Mouse (Mus musculus): Measurements from ENCODE around the gene Aanat. TPM values are rescaled to one million over a fixed set of nuclear protein-coding genes. Genes with fewer than 3 reads are reported as not detected.
A peak's percentile ranks its signal among the peaks of the same experiment; 100 is the strongest.

The Aanat gene
- total and polyA plus RNA-seq, 3 experiments: not detected

- in situ Hi-C loops (cut with MboI; ENCODE audit: low pct_ligation_motif_present, low pct_unique_long_range_greater_than_20kb, low sequenced_read_pairs): loop anchor here (10.0 kb wide), 1 partner anchor 237 kb away; no protein-coding TSS in a partner anchor
- Histone ChIP-seq H3K27me3 (replicated peaks) (no peaks in the 10 kb centered on the region), H3K9ac (ENCODE audit: insufficient read depth, low read depth) (no peak overlapping the region), H3K36me3 (replicated peaks in 1 of 2; ENCODE audit: control insufficient read depth in 1 of 2, insufficient read depth in 1 of 2, low read length in 1 of 2) (peaks cover 0 to 49% of the 10 kb centered on the region in 2 experiments), H3K4me3 (replicated peaks in 1 of 3; ENCODE audit: low read depth in 2 of 3, low read length in 2 of 3, poor library complexity in 1 of 3) (no peak overlapping the region), H3K4me1 (ENCODE audit: control insufficient read depth in 1 of 2, insufficient read depth in 2 of 2) (peaks cover 9 to 80% of the 10 kb centered on the region in 2 experiments), H3K9me3 (replicated peaks; ENCODE audit: low read length) (no peaks in the 10 kb centered on the region), H3K79me2 (replicated peaks; ENCODE audit: control insufficient read depth, extremely low read depth, insufficient read depth, poor library complexity, severe bottlenecking) (peaks cover 6% of the 10 kb centered on the region), H3K4me2 (ENCODE audit: insufficient read depth, low read depth, poor library complexity, severe bottlenecking) (no peak overlapping the region), H3K27ac (ENCODE audit: insufficient read depth, low read depth) (no peak overlapping the region)
- DNase-seq (ENCODE audit: extremely low read depth): no peak
- dilution Hi-C loops (cut with MboI; ENCODE audit: extremely low pct_ligation_motif_present, extremely low pct_unique_long_range_greater_than_20kb, low sequenced_read_pairs): no loop called here
- no peak for TF ChIP-seq POLR2A (IDR thresholded peaks at IDR 0.05; ENCODE audit: low read depth, low read length)
Measured at GRCm38 (mm10) chr11:116567531-116567930, 18.7 kb upstream of the Aanat start.

- Histone ChIP-seq H3K4me2 (ENCODE audit: insufficient read depth, low read depth, poor library complexity, severe bottlenecking) (no peak overlapping the region), H3K4me1 (ENCODE audit: control insufficient read depth in 1 of 2, insufficient read depth in 2 of 2) (peaks cover 22 to 87% of the 10 kb centered on the region in 2 experiments), H3K36me3 (replicated peaks in 1 of 2; ENCODE audit: control insufficient read depth in 1 of 2, insufficient read depth in 1 of 2, low read length in 1 of 2) (peaks cover 0 to 41% of the 10 kb centered on the region in 2 experiments), H3K27me3 (replicated peaks) (no peaks in the 10 kb centered on the region), H3K9me3 (replicated peaks; ENCODE audit: low read length) (no peaks in the 10 kb centered on the region), H3K9ac (ENCODE audit: insufficient read depth, low read depth) (no peak overlapping the region), H3K79me2 (replicated peaks; ENCODE audit: control insufficient read depth, extremely low read depth, insufficient read depth, poor library complexity, severe bottlenecking) (peaks cover 17% of the 10 kb centered on the region), H3K27ac (ENCODE audit: insufficient read depth, low read depth) (no peak overlapping the region), H3K4me3 (replicated peaks in 1 of 3; ENCODE audit: low read depth in 2 of 3, low read length in 2 of 3, poor library complexity in 1 of 3) (no peak overlapping the region)
- dilution Hi-C loops (cut with MboI; ENCODE audit: extremely low pct_ligation_motif_present, extremely low pct_unique_long_range_greater_than_20kb, low sequenced_read_pairs) (no loop called here), in situ Hi-C loops (cut with MboI; ENCODE audit: low pct_ligation_motif_present, low pct_unique_long_range_greater_than_20kb, low sequenced_read_pairs) (no loop called here)
- TF ChIP-seq JUN (IDR thresholded peaks at IDR 0.05; ENCODE audit: insufficient read depth, low read depth, low read length) (no peak), USF2 (conservative IDR thresholded peaks at IDR 0.05; ENCODE audit: low read depth, low read length) (no peak), ZMIZ1 (IDR thresholded peaks at IDR 0.05; ENCODE audit: low read depth, low read length) (no peak), ZKSCAN1 (IDR thresholded peaks at IDR 0.05; ENCODE audit: borderline replicate concordance, low read depth, low read length) (no peak), ZC3H11A (IDR thresholded peaks at IDR 0.05; ENCODE audit: low read depth, low read length) (no peak), NRF1 (IDR thresholded peaks at IDR 0.05; ENCODE audit: low read depth, low read length) (no peak), MYC (IDR thresholded peaks at IDR 0.05; ENCODE audit: low read depth, low read length) (no peak), RCOR1 (conservative IDR thresholded peaks at IDR 0.05; ENCODE audit: low read depth, low read length) (no peak)
- no peak for DNase-seq (ENCODE audit: extremely low read depth)
Measured at GRCm38 (mm10) chr11:116570821-116571220, 15.4 kb upstream of the Aanat start.

DNA sequence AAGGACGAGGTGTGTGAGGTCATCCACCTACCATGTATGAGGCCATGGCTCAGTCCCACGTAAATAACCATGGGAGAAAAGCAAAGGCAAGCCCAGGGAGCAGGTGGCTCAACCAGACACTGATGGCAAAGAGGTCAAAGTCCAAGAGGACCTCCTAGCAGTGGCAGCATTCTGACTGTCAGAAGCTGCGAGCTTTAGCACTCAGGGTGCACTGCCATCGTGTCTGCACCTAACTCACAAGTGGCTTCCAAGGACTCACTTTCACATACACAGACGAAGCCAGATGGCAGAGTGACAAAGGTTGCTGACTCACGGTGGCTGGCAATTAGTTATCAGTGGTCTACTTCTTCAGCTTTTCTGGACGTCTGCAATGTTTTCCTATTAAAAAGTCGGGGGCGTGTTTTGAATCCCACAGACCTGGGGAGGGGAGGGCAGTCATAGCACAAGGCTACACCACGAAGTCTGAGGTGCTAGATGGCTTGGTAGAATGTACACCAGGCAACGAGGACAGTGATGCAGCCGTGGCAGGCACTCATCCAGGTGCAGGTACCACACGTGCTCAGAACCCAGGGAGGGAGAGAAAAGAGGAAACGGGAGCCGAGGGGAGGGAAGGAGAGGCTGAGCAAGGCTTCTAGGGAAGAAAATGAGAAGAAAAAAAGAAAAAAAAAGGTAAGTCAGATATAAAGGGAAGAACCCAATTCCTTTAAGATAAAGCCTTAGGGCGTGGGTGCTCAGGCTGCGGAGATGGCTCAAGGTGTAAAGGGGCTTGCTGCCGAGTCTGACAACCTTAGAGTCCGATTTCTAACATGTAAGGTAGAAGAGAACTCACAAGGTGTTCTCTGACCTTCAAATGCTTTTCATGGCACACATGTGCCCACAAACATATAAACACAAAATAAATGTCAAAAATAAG, 14.2 kb upstream of the Aanat start:
- peaks cover 22 to 92% of the 10 kb centered on the region in 2 experiments for H3K4me1 ChIP-seq (ENCODE audit: control insufficient read depth in 1 of 2, insufficient read depth in 2 of 2)
- no peak for DNase-seq (ENCODE audit: extremely low read depth)
- H3K9ac ChIP-seq (ENCODE audit: insufficient read depth, low read depth): no peak overlapping the region
- H3K27me3 ChIP-seq (replicated peaks): no peaks in the 10 kb centered on the region
- no peak overlapping the region; the same call in 1 of the 2 replicates for H3K27ac ChIP-seq (ENCODE audit: insufficient read depth, low read depth)
- dilution Hi-C loops (cut with MboI; ENCODE audit: extremely low pct_ligation_motif_present, extremely low pct_unique_long_range_greater_than_20kb, low sequenced_read_pairs): no loop called here
- H3K4me2 ChIP-seq (ENCODE audit: insufficient read depth, low read depth, poor library complexity, severe bottlenecking): peak overlapping the region; percentile 11; the same call in 1 of the 2 replicates
- H3K9me3 ChIP-seq (replicated peaks; ENCODE audit: low read length): no peaks in the 10 kb centered on the region
- H3K79me2 ChIP-seq (replicated peaks; ENCODE audit: control insufficient read depth, extremely low read depth, insufficient read depth, poor library complexity, severe bottlenecking): peaks cover 12% of the 10 kb centered on the region
- peaks cover 0 to 45% of the 10 kb centered on the region in 2 experiments for H3K36me3 ChIP-seq (replicated peaks in 1 of 2; ENCODE audit: control insufficient read depth in 1 of 2, insufficient read depth in 1 of 2, low read length in 1 of 2)
- peak overlapping the region in 1 of 3 experiments; percentile 6 for H3K4me3 ChIP-seq (replicated peaks in 1 of 3; ENCODE audit: low read depth in 2 of 3, low read length in 2 of 3, poor library complexity in 1 of 3)
- in situ Hi-C loops (cut with MboI; ENCODE audit: low pct_ligation_motif_present, low pct_unique_long_range_greater_than_20kb, low sequenced_read_pairs): no loop called here
- TF ChIP-seq SIN3A (IDR thresholded peaks at IDR 0.05; ENCODE audit: low read length) (no peak), EP300 (IDR thresholded peaks at IDR 0.05; ENCODE audit: low read length) (no peak), BHLHE40 (IDR thresholded peaks at IDR 0.05; ENCODE audit: low read depth, low read length) (peak; percentile 73), MAX (IDR thresholded peaks at IDR 0.05; ENCODE audit: low read length) (peak; percentile 53; the same call in 1 of the 2 replicates)
